Mouse (Mus musculus): ENCODE results near the gene 1700001J03Rik.

DNA sequence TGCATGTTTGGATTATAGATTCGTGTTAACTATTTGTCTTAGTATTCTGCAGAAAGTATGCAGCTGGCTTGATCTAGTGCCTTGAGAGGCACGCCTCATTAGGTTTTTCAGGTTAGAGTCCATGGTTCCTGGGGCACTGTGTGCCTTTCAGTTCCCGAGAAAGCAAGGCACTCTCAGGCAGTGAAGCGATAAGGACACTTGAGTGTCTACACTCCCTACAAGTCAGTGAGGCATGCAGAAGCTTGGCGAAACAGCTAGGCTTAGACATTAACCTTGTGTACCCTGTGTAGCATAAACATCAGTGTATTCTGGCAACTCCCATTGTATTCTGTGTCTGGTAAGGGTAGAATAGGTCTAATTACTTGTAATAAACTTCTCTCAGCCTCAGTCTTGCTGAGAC is 20.4 kb upstream of the 1700001J03Rik start:
- TF ChIP-seq TAL1 (IDR thresholded peaks at IDR 0.05; ENCODE audit: low read length) (no peak), GATA1 (IDR thresholded peaks at IDR 0.05; ENCODE audit: low read length) (no peak)
